Mouse (Mus musculus): ENCODE results near the gene Hist1h4k.
"Not testable (repeated sequence)": the region's sequence is repeated elsewhere in the genome, so short reads cannot be mapped to it uniquely, and the experiment has no call there.

DNA sequence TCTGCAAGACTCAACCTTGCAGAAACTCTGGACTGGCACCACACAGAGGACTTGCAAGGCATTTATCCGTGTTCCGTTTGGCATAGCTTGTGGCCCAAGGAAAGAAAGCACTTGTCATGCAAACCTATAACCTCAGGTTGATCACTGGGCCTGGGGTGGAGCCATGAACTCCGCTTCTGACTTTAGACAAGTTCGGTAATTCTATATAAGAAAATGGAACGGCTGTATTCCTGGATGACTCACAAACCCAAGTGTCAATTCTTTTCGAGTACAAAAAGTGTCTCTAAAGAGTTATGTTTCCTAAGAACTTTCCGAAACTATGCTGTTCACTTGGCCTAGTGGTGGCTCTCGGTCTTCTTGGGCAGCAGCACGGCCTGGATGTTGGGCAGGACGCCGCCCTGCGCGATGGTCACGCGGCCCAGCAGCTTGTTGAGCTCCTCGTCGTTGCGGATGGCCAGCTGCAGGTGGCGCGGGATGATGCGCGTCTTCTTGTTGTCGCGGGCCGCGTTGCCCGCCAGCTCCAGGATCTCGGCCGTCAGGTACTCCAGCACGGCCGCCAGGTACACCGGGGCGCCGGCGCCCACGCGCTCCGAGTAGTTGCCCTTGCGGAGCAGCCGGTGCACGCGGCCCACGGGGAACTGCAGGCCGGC is 29.1 kb downstream of the Hist1h4k start:
- TF ChIP-seq CTCF (conservative IDR thresholded peaks at IDR 0.05; ENCODE audit: low read length); POU5F1 (IDR thresholded peaks at IDR 0.05; ENCODE audit: borderline replicate concordance, low read length); NANOG (IDR thresholded peaks at IDR 0.05; ENCODE audit: borderline replicate concordance, low read length): not testable (repeated sequence)

Data from E14TG2a.4 (cell line).